Mouse (Mus musculus) fibroblast of lung, adult 2 months (primary cell): Measurements from ENCODE around the gene Ppt2.
A peak's percentile ranks its signal among the peaks of the same experiment; 100 is the strongest.

Experiments used
- DNase-seq: peaks from one replicate; pipeline ENCODE4 v3.0.0-alpha.2; 2011; ENCODE audit warnings: low read depth

Gene Ppt2

GRCm38 (mm10) chr17:34637459-34637858 is 9.1 kb upstream of the Ppt2 start:
- DNase-seq, result no peak

GRCm38 (mm10) chr17:34635671-34636070 is 7.4 kb upstream of the Ppt2 start:
- DNase-seq, result no peak

GRCm38 (mm10) chr17:34632261-34632691 is 4.0 kb upstream of the Ppt2 start:
- DNase-seq, result peak; percentile 51

GRCm38 (mm10) chr17:34631647-34632046 is 3.3 kb upstream of the Ppt2 start:
- DNase-seq, result no peak

- no peak for DNase-seq
Measured at GRCm38 (mm10) chr17:34630761-34631301, 2.5 kb upstream of the Ppt2 start.

- DNase-seq, result no peak
Measured at GRCm38 (mm10) chr17:34629796-34630603, 1.7 kb upstream of the Ppt2 start.

- no peak for DNase-seq
Measured at GRCm38 (mm10) chr17:34629221-34629751, 976 bp upstream of the Ppt2 start, which contains the start of gene Prrt1. Prrt1 (plus strand) TSS chr17:34629533.

- DNase-seq, result no peak
Measured at GRCm38 (mm10) chr17:34628644-34628967, 296 bp upstream of the Ppt2 start.

- peak; percentile 69 for DNase-seq
Measured at GRCm38 (mm10) chr17:34627093-34627942, 992 bp downstream of the Ppt2 start.

GRCm38 (mm10) chr17:34626773-34627092 is 1.6 kb downstream of the Ppt2 start:
- no peak for DNase-seq

- DNase-seq, result no peak
Measured at GRCm38 (mm10) chr17:34626062-34626772, 2.1 kb downstream of the Ppt2 start.

GRCm38 (mm10) chr17:34624981-34625380 is 3.3 kb downstream of the Ppt2 start:
- DNase-seq, result no peak

- DNase-seq, result no peak
Measured at GRCm38 (mm10) chr17:34623161-34623560, 5.1 kb downstream of the Ppt2 start.

- DNase-seq, result no peak
Measured at GRCm38 (mm10) chr17:34621006-34621405, 7.3 kb downstream of the Ppt2 start.

- DNase-seq, result no peak
Measured at GRCm38 (mm10) chr17:34618999-34619398, 9.3 kb downstream of the Ppt2 start.

- no peak for DNase-seq
Measured at GRCm38 (mm10) chr17:34615871-34616270, 12.4 kb downstream of the Ppt2 start, which contains the start of gene Egfl8. Egfl8 (minus strand) TSS chr17:34615971.

- DNase-seq, result no peak
Measured at GRCm38 (mm10) chr17:34613830-34614229, 14.5 kb downstream of the Ppt2 start.

GRCm38 (mm10) chr17:34613054-34613645 is 15.2 kb downstream of the Ppt2 start:
- no peak for DNase-seq

GRCm38 (mm10) chr17:34611050-34611449 is 17.3 kb downstream of the Ppt2 start:
- no peak for DNase-seq

- no peak for DNase-seq
Measured at GRCm38 (mm10) chr17:34607997-34608396, 20.3 kb downstream of the Ppt2 start.

GRCm38 (mm10) chr17:34606186-34607039 is 21.9 kb downstream of the Ppt2 start:
- DNase-seq, result no peak
